Mouse (Mus musculus) lung, embryonic 14.5 days (tissue): ENCODE data around the gene Prkca. TPM values are rescaled to one million over a fixed set of nuclear protein-coding genes. Genes with fewer than 3 reads are reported as not detected.

Experiments used
- ATAC-seq: fragments of 200-750 bp; cut with Nextera tagmentation; 2 replicates; pipeline ENCODE4 v1.8.0; 2017; ENCODE audit warnings: mild to moderate bottlenecking, moderate TSS enrichment, moderate library complexity; ENCODE audit not compliant: insufficient read depth
- DNase-seq: peaks from one replicate; pipeline ENCODE4 v3.0.0-alpha.2; 2015
- H3K27ac ChIP-seq: fragments of 300-500 bp; sonication (generic); 2 replicates; pipeline ENCODE4 v1.5.1; 2014; ENCODE audit warnings: low read depth, mild to moderate bottlenecking, moderate library complexity
- H3K27me3 ChIP-seq: fragments of 300-500 bp; sonication (generic); 2 replicates; pipeline ENCODE4 v1.6.1; 2014; ENCODE audit warnings: low read length, control low read depth; ENCODE audit not compliant: insufficient read depth
- H3K36me3 ChIP-seq: fragments of 300-500 bp; sonication (generic); 2 replicates; pipeline ENCODE4 v1.6.1; 2014; ENCODE audit warnings: control low read depth; ENCODE audit not compliant: insufficient read depth
- H3K4me1 ChIP-seq: fragments of 300-500 bp; sonication (generic); 2 replicates; pipeline ENCODE4 v1.6.1; 2014; ENCODE audit warnings: antibody characterized with exemption, control low read depth; ENCODE audit not compliant: insufficient read depth
- H3K4me2 ChIP-seq: fragments of 300-500 bp; sonication (generic); 2 replicates; pipeline ENCODE4 v1.6.1; 2014; ENCODE audit warnings: mild to moderate bottlenecking
- H3K4me3 ChIP-seq: fragments of 300-500 bp; sonication (generic); 2 replicates; pipeline ENCODE4 v1.5.1; 2014; ENCODE audit warnings: low read depth, low read length
- H3K9ac ChIP-seq: fragments of 300-500 bp; sonication (generic); 2 replicates; pipeline ENCODE4 v1.6.1; 2014
- H3K9me3 ChIP-seq: fragments of 300-500 bp; sonication (generic); 2 replicates; pipeline ENCODE4 v1.6.1; 2016; ENCODE audit warnings: low read depth, low read length, control low read depth
- CTCF ChIP-seq: IDR thresholded peaks from 2 replicates; pipeline ENCODE4 v1.5.1; 2016; ENCODE audit warnings: antibody characterized with exemption, low read depth
- WGBS: fragments of 180-500 bp; shearing (Covaris S2); extraction: QIAGEN DNeasy Blood & Tissue Kit; methylation state at CpG from one replicate; pipeline ENCODE4 v1.1.7; 2014; 5-methylcytosine and 5-hydroxymethylcytosine counted together
- polyA plus RNA-seq: library from polyadenylated mRNA; unstranded; fragments of >200 nt; fragmentation: Nextera tagmentation; extraction: Ambion mirVana; gene quantifications from 2 replicates; pipeline ENCODE4 v1.2.1, GENCODE M21; 2014

The Prkca gene
- polyA plus RNA-seq, 1 experiment from 2014 or later, result 11.8 TPM

DNA sequence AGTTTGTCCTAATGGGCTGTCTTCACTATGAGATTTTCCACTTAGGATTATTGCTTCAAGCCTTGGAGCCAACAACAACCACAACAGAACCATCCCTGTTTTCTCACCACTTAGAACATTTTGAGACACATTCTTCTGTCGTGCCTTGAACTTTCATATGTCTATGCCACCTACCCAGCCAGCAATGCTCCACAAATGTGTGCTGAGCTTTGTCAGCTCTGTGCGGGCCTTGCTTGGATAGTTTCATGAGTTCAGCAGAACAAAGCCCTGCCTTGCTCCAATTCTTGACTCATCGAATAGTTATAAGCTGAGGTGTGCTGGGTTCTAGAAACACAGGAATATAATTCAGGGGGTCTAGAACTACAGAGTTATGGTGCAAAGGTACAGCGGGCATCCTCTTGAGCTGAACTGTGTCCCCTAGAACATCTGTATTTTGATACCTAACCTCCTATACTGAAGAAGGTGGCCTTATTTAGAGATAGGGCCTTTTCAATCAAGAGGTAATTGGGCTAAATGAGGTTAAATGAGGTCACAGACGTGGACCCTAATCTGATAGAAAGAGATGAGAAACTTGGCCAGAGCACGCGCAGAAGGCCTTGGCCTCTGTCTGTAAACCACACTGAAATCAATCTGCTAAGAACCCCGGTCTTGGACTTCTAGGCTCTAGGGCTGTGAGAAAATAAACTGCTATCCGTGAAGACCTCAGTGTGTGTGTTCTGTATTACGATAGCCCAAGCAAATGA, 96.4 kb downstream of the Prkca start:
- Histone ChIP-seq H3K4me3 (no peak overlapping the region), H3K27me3 (no peaks in the 10 kb centered on the region), H3K36me3 (no peaks in the 10 kb centered on the region), H3K4me2 (no peak overlapping the region), H3K9ac (no peak overlapping the region), H3K27ac (no peak overlapping the region), H3K4me1 (peaks cover 35% of the 10 kb centered on the region), H3K9me3 (no peaks in the 10 kb centered on the region)
- DNase-seq (no peak), ATAC-seq (no peak)
- 89% methylated on average over 10 of the region's 10 CpGs for WGBS
- no peak for TF ChIP-seq CTCF

DNA sequence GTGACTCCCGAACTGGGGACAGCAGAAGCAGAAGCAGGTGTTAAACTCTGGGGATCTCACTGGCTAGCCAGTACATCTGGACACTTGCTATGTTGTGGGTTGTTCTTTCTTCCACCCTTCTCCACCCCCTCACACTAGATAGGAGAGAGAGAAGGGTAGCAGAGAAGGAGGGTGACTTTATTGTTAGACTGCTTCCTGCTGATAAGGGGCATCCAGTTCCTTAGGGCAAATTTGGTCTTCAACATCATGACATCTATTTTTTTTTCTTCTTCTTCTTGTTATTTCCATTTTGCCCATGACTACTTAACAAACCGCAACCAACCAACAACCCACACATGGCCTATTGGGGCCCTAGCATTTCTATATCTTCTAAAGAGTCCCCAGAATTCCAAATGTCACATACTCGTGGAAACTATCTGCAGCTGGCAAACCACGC, 97.4 kb downstream of the Prkca start:
- H3K27me3 ChIP-seq, result no peaks in the 10 kb centered on the region
- H3K36me3 ChIP-seq, result no peaks in the 10 kb centered on the region
- peaks cover 25% of the 10 kb centered on the region for H3K4me1 ChIP-seq
- H3K27ac ChIP-seq, result no peak overlapping the region
- no peak for ATAC-seq
- H3K9ac ChIP-seq, result no peak overlapping the region
- no peak overlapping the region for H3K4me2 ChIP-seq
- H3K9me3 ChIP-seq, result no peaks in the 10 kb centered on the region
- TF ChIP-seq CTCF, result no peak
- H3K4me3 ChIP-seq, result no peak overlapping the region
- no peak for DNase-seq
- 63% methylated on average over 4 of the region's 4 CpGs for WGBS

DNA sequence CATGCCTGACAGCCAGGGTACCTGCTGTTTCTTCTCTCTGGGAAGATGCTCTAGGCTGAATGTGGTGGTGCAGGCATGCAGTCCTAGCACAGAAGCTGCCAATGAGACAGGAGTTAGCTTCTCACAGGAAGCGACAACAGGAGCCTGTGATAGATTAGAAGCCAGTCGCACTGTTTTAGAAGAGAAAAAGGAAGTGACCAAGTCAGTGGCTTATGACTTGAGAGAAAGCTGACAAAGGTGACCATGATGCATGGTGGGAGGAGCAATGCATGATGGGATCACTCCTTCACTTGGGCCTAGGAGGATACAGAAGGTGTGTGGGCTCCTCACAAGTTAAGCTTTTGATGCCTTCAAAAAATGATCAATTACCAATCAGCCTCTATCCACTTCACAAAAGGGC, 99.5 kb downstream of the Prkca start:
- H3K27me3 ChIP-seq, result no peaks in the 10 kb centered on the region
- no peaks in the 10 kb centered on the region for H3K36me3 ChIP-seq
- WGBS, result 57% methylated on average over 2 of the region's 2 CpGs
- H3K4me1 ChIP-seq, result peaks cover 8% of the 10 kb centered on the region; the same call in 1 of the 2 replicates
- DNase-seq (no peak), ATAC-seq (no peak)
- no peak for TF ChIP-seq CTCF
- H3K9me3 ChIP-seq, result no peaks in the 10 kb centered on the region
- H3K4me2 ChIP-seq, result no peak overlapping the region
- H3K9ac ChIP-seq, result no peak overlapping the region
- H3K4me3 ChIP-seq, result no peak overlapping the region
- H3K27ac ChIP-seq, result no peak overlapping the region

DNA sequence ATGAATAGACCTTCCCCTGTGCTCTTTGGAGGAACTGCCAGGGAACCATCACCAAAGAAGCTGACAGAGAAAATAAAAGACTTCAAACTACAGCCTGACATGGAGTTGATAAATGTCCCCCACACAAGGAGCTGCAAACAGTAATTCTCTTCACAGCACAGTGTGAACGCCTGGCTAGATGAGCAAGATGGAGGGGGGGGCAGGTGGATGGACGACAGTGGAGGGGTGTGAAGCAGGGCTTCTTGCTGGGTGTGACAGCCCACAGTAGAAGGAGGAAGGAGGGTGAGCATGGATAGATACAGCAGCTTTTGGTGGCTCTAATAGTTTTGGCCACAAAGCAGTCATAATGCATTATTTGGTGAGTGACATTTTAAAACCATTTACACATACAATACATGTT, 100.1 kb downstream of the Prkca start:
- Histone ChIP-seq H3K36me3 (no peaks in the 10 kb centered on the region), H3K27ac (no peak overlapping the region), H3K9me3 (no peaks in the 10 kb centered on the region), H3K27me3 (no peaks in the 10 kb centered on the region), H3K4me2 (no peak overlapping the region), H3K4me1 (peaks cover 5% of the 10 kb centered on the region; the same call in 1 of the 2 replicates), H3K4me3 (no peak overlapping the region), H3K9ac (no peak overlapping the region)
- DNase-seq, result no peak
- no peak for ATAC-seq
- TF ChIP-seq CTCF, result no peak
- WGBS, result 30% methylated on average over 2 of the region's 2 CpGs

DNA sequence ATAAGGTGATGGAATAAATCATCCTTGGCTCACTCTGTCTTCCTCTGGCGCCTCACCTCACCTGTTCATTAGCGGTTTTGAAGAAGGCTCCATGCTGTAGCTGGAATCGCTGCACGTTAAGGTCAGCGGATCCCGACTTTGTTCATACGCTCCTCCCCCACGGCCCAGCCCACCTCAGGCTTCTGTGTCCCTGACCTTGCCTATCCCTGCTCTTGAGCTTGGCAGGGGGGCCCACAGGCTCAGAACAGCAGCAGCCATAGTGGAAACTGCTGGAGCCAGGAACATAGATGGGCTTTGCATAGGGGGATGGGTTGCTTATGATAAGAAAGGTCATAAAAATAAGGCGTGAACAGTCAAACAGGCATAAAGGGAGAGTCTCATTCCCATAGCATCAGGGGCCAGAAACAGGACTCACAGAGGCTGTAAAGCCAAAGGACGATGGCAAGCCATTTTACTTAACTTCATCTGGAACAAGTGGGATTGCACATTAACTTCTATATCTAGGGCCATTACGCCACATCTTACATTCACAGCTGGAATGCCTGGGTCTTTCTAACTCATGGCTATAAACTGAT, 102.7 kb downstream of the Prkca start:
- TF ChIP-seq CTCF, result no peak
- WGBS, result 57% methylated on average over 11 of the region's 11 CpGs
- ATAC-seq (no peak), DNase-seq (no peak)
- Histone ChIP-seq H3K27ac (no peak overlapping the region), H3K36me3 (no peaks in the 10 kb centered on the region), H3K4me1 (peaks cover 5% of the 10 kb centered on the region; the same call in 1 of the 2 replicates), H3K4me2 (no peak overlapping the region), H3K27me3 (no peaks in the 10 kb centered on the region), H3K9me3 (no peaks in the 10 kb centered on the region), H3K9ac (no peak overlapping the region), H3K4me3 (no peak overlapping the region)

DNA sequence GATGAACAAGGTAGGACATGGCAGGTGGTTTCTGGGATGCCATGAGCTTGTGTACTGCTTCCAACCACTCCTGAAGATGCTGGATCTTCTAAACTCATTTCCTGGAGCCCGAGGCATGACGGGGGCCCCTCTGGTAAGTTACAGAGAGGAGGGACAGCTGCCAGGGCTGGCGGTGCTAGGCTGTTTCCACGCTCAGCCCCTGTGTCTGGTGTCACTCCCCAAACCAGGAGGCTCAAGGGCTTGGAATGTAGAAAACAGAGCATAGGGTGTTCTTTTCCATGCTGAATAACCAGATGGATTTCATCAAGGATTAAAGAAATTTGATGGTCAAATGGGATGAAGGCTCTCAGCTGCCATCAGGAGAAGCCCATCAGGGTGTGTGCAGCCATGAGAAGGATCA, 104.6 kb downstream of the Prkca start:
- Histone ChIP-seq H3K4me3 (no peak overlapping the region), H3K27ac (no peak overlapping the region), H3K4me1 (0 out of 2 replicates have a peak, but pooled peaks cover 5% of the 10 kb centered on the region), H3K4me2 (no peak overlapping the region), H3K36me3 (no peaks in the 10 kb centered on the region), H3K9me3 (no peaks in the 10 kb centered on the region), H3K27me3 (no peaks in the 10 kb centered on the region), H3K9ac (no peak overlapping the region)
- no peak for ATAC-seq
- DNase-seq, result no peak
- no peak for TF ChIP-seq CTCF
- 55% methylated on average over 4 of the region's 4 CpGs for whole genome bisulfite sequencing

DNA sequence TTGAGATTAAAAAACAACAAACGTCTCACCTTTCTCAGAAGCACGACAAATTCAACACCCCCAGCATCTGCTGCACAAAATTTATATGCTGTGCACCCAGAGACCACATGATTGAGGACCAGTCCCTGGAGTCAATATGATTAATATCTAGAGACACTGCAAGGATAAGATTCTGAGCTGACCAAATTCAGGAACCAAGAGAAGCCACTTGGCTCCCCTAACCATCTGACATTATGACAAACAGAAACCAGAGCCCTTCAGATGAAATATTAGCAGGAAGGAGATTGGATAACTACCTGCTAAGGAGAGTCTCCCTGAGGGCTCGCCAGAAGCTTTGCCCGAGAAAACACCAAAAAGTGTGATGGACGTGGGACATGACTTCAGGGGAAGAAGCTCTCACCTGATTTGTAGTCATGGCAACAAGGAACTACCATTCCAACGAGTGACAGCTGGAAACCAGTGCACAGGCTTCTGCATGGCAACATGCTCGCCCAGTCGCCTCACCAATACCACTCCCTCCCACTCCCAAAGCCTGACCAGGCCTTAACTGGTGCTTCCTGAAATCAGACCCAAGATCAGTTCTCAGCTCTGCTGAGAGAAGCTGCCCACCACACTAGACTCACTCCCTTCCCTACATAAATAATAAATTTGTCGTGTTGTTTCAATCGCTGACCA, 106.8 kb downstream of the Prkca start:
- Histone ChIP-seq H3K4me1 (no peaks in the 10 kb centered on the region), H3K9me3 (no peaks in the 10 kb centered on the region), H3K9ac (no peak overlapping the region), H3K36me3 (no peaks in the 10 kb centered on the region), H3K27me3 (no peaks in the 10 kb centered on the region), H3K4me2 (no peak overlapping the region), H3K4me3 (no peak overlapping the region), H3K27ac (no peak overlapping the region)
- 56% methylated on average over 10 of the region's 10 CpGs for WGBS
- no peak for ATAC-seq
- no peak for TF ChIP-seq CTCF
- no peak for DNase-seq
